Mouse (Mus musculus): ENCODE data around the gene Rftn1.
A peak's percentile ranks its signal among the peaks of the same experiment; 100 is the strongest.
"Not testable (repeated sequence)": the region's sequence is repeated elsewhere in the genome, so short reads cannot be mapped to it uniquely, and the experiment has no call there.

Rftn1 gene

DNA sequence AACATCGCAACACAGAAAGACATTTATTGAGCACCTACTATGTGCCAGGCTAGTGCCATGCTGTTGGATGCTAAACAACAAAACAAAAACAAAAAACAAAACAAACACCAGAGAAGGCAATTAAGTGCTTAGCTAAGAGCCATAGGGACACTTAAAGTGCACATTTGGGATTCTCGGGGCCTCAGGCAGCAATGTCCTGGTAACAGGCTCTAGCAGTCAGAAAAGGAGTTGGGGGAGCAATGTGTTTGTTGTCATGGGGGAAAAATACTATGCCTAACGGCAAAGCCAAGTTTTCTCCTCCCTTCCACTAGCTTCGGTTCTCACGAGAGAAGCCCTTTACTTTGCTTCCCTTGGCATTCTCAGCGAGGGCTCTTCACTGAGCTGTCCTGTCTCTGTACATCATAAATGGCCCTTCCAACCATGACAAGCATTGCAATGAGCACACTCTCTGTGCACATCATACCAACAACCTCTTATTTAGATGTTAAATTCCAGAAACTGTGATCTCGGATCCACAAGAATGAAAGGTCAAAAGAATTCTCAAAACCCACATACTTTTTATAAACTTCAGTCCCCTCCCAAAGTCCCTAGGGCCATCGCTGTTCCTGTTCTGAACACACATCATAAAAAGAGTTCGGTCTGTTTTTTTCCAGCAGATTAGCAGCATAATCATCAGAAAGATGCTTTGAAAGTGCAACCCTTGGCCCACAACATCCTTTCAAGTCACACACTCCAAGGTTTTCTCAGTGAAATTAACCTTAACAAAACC lies 63.2 kb downstream of the Rftn1 start:
- DNase-seq (ENCODE audit: low read depth): no peak

DNA sequence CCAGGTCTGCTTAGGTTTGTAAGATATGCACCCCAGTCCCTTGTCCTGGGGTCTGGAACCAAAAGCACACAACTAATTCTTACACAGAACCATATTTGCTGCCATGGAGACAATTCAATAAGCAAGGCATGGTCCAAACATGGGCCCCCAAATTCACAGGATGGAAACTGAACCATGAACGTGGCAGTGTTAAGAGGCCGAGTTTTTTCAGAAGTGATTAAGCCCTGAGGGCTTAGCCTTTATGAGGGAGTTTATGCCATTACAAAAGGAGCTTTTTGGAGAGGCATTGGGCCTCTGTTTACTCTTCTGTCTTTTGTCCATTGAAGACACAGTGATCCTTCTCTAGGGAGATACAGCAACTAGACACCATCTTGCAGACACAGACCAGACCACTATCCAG lies 63.9 kb downstream of the Rftn1 start:
- no peak for DNase-seq (ENCODE audit: low read depth)

DNA sequence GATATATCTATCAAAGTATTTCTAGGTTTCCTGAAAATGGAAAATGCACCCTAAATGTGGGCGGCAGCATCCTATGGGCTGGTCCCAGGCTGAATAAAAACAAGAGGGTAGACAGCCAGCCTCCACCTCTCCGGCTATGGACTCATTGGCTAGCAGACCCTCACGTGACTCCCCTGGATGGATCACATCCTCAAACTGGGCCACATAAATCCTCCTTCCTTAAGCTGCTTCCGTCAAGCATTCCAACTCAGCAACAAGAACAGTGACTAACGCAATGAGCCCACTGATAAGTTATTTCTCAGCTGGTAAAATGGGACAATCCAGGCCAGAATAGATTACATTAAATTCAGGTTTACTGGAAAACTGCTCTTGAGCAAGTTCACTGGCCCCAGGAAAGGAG lies 64.6 kb downstream of the Rftn1 start:
- DNase-seq (ENCODE audit: low read depth): no peak

DNA sequence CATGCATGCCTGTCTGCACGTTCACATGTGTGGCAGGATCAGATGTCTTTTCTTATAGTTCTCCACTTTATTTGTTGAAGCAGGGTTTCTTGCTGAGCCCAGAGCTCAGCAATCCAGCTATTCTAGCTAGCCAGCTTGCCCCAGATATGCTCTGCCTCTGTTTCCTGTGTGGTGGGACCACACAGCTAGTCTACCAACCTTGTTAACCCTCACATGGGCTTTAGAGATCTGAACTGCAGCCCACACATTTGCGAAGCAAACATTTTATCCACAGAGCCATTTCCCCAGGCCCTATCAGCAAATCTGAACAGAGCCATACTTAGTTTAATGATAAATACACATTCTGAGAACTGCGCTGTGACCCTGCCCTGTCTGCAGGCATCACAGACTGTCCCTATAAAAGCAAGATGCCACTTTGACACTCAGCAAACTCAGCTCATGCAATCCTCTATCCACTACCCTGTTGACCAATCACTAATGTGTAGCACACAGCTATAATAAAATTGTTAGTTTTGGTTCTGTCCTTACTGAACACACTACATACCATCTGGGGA lies 65.2 kb downstream of the Rftn1 start:
- DNase-seq (ENCODE audit: low read depth): no peak

DNA sequence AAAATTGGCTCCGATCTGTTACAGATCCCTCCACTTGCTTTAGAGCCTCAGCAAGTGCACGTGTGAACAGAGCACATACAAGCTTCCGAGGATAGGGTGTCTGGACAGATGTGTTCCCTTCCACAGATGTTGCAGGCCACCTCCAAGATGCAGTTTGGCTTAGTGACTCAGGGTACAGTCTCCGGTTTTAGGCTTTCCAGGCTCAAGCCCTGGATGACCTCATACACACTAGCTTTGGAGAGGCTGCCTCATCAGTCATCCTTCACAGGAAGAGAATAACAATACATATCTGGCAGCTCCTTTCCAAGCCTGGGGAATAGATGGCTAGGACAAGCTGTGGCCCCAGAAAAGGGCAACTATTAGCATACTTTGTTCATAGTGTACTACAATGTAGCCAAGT lies 65.8 kb downstream of the Rftn1 start:
- DNase-seq (ENCODE audit: low read depth): no peak

DNA sequence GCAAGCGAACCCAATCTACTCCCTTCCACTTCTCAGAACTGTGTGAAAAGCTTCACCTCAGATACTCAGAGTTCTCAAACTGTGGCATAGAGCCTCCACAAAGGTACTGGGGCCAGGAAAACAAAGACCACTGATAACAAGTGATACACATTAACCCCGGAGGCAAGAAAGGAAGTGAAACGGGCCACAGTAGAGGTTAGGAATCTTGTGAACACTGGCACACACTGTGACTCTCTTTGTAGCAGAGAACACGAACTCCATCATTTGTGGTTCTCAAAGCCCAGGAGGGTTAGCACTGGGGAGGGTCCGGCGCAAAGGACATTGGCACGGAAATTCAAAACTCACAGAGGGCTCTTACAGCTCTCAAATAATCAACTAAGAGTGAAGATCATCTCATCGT lies 67.9 kb downstream of the Rftn1 start:
- no peak for DNase-seq (ENCODE audit: low read depth)

DNA sequence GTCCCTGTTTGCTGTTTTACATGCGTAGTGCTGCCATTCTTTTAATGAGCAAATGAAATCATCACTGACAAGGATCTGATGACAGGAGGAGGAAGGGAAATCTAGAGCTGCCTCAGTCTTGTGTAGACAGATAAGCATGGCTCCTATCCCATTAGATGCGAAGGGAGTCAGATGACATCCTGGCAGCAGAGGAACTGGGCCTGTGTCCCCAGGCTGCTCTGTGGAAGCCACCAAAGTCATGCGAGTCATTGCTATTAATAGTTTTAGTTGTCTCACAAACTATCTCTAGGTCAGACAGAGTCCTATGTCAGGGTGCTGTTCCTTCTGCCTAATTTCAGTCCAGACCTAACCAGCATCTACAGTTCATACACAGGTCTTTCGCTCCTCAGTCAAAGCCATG lies 70.4 kb downstream of the Rftn1 start:
- DNase-seq (ENCODE audit: low read depth): no peak

DNA sequence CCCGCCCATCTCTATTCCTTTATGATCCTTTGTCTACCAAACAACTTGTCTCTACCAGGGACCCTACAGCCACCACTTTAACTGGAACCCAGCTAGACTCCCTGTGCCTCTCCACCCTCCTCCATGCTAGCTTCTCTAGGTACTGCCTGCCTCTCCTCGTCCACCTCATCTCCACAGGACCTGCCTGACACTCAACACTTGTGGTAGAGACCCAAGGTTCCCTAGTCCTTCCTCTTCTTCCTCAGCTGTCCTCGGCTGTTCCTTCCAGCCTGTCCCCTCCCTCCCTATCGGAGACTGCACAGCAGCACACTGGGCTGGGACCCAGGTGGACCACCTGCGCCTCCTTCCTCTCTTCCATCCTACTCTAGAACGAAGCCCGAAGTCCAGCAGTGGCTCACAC lies 73.0 kb downstream of the Rftn1 start:
- DNase-seq (ENCODE audit: low read depth): no peak

DNA sequence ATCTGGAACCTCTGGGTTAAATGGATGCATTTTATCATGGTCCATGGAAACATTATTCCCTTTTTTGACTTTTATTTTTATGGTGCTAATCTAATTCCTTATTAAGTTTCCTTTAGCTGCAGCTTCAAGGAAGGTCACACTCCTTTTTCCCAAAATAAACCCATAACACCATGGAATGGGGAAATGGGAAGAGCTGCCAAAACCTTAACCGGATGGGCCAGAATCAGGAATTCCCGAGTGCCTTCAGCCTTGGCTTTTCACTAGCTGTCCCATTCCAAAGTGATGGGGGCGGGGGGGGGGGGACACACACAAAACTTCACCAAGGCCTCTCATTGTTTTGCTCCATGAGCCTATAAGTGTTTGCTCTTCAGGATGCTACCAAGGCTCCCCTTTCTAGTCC lies 73.5 kb downstream of the Rftn1 start:
- DNase-seq (ENCODE audit: low read depth): no peak

DNA sequence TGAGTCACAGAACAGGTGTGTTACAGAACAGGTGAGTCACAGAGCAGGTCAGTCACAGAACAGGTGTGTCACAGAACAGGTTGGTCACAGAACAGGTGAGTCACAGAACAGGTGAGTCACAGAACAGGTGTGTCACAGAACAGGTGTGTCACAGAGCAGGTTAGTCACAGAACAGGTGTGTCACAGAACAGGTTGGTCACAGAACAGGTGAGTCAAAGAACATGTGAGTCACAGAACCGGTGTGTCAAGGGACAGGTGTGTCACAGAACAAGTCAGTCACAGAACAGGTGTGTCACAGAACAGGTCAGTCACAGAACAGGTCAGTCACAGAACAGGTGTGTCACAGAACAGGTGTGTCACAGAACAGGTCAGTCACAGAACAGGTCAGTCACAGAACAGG lies 74.1 kb downstream of the Rftn1 start:
- DNase-seq (ENCODE audit: low read depth): not testable (repeated sequence)

DNA sequence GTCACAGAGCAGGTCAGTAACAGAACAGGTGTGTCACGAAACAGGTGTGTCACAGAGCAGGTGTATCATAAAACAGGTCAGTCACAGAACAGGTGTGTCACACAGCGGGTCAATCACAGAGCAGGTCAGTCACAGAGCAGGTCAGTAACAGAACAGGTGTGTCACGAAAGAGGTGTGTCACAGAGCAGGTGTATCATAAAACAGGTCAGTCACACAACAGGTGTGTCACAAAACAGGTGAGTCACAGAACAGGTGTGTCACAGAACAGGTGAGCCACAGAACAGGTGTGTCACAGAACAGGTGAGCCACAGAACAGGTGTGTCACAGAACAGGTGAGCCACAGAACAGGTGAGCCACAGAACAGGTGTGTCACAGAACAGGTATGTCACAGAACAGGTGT lies 74.8 kb downstream of the Rftn1 start:
- DNase-seq (ENCODE audit: low read depth): not testable (repeated sequence)

DNA sequence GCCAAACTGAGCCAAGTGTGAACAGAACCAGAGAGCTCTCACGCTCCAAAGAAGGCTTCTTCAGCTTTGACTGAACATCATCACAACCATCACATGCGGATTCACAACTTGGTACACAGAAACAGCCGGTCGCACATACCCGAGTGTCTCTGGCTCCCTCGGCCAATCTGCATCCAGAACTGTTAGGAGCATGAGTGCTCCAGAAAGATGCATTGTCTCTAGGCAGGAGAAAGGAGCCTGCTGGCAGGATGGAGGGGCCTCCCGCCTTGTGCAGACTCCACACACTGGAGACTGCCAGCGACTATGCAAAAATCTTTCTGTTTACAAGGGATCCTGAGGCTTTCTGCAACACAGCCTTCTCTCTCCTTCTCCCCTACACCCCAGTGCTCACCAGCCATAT lies 75.8 kb downstream of the Rftn1 start:
- DNase-seq (ENCODE audit: low read depth): no peak

DNA sequence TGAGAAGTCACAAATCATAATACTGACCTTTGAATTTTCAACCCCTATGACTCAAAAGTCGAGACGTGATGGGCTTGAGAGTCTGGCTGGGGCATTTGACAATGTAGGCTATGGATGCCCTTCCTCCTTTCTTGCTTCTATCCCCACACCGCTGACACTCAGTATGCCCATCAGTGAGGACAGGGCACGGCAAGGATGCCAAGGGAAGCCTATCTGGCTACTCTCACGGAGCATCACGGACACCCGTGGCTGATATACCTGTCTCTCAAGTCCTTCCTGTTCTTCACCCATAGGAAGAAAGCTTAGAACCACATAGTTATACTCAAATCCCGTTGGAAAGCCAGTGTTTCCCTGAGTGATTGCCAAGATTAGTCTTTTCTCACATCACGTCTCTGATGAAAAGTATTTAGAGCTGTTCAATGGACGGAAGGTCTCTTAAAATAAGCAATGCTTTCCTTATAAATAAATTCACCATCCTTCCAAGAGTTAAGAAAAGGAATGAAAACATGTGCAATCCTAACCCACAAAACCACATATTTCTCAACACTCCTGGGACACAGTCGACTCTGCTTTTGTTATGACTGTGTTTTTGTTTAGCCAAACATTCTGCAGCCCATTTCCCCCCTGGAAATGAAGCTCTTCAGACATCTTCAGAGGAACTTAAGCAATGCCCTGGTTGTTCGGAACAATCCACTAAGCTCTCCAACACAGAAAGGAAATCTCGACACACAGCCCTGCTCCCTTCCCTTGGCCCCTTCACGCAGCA lies 79.6 kb downstream of the Rftn1 start:
- DNase-seq (ENCODE audit: low read depth): no peak

DNA sequence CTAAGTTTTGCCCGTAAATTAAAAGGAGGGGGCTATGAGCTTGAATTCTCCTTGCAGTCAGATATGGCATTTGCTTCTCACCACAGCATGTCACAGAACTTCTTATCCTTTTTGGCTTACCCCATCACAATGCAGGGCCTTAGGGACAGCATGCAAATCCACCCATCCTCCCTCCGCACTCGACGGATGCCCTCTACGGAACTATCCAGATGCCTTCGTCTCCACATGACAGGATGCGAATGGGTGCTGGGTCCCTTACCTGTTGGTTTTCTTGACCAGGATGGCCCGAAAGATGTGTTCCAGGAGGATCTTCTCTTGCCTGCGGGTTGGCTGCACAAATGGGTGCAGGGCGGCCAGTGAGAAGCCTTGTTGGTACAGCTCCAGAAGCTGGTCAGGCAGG lies 83.7 kb downstream of the Rftn1 start:
- no peak for DNase-seq (ENCODE audit: low read depth)

DNA sequence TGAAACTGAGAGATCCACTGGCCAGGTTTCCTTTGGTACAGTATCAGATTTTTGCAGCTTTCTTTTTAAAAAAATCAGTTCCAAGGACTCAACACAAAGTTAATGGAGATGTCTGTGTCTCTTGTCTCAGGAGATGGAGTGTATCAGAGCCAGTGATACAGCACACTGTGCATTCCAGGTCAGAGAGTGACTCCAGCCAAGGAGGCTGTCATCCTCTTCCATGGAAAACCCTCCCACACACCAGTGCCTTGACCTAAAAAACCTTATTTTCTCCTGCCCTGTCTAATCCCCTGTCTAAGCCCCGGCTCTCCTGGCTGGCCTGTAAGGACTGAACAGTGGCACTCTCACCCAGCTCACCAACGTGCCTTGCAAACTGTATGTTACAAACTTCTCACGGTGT lies 86.3 kb downstream of the Rftn1 start:
- no peak for DNase-seq (ENCODE audit: low read depth)

DNA sequence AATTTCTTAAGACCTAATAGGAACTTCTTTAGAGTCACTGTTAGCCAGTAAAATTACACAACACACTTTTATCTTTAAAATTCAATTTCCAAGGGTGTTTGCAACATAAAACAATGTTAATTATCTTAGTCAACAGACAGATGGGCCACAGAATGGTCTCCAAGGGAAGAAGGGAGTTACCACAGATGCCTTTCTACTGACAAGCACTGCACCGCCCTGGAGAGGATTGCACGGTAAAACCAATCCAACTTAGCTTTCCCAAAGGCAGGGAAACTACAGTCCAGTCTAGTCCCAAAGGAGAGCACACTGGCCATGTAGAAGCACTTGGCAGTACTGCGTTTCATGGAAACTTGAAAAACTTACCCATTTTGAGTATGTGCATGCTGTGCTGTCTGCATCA lies 89.1 kb downstream of the Rftn1 start:
- DNase-seq (ENCODE audit: low read depth): no peak

DNA sequence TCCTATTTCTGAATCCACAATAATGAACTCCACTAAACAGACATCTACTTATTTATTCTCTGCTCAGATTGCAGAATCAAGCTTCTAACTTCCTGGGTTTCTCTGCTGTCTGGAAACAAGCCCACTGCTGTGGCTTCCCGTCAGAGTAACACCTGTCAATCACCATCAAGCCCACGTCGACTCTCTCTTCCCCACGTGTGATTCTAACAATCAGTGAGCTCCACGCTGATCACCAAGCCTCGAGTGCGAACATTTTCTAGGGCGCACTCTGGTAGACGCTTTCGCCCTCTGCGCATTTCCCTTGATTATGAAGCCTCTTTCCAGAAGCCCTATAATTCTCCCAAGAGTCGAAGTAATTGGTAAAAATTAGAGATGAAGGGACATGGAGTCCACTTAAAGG lies 90.4 kb downstream of the Rftn1 start:
- no peak for DNase-seq (ENCODE audit: low read depth)

DNA sequence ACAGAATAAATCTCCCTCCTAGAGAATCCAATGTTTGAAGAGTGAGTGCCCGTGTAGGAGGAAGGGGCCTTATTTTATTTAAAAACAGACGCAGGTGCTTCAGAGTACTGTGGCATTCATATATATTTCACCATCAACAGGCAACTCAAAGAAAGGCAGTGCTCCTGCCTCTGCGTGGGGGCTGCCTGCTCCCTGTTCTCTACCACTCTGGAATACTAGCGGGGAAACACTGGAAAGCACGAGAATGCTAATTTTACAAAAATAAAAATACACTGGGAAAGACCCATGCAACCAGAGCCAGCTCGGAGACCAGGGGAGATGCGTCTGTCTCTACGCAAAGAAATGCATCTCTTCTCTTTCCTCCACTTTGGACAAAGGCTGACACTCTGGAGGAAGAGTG lies 91.1 kb downstream of the Rftn1 start:
- no peak for DNase-seq (ENCODE audit: low read depth)

DNA sequence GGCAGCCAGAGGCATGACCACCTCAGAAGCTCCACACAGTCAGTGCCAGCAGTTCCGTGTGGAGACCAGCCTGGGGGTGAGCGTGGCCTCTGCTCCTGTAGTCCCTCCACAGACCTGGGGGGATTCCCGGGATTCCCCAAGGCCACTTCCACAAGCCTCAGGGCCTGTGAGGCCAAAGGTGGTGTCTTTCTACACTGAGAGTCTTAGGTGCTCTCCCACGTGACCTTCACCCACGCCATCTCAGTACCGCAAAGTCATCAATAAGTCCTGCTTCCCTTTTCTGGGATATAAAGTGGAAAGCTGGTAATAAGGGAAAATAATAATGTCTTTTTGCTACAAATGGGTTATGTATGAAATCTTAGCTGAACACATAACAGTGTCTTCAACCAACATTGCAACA lies 92.2 kb downstream of the Rftn1 start:
- DNase-seq (ENCODE audit: low read depth): no peak

DNA sequence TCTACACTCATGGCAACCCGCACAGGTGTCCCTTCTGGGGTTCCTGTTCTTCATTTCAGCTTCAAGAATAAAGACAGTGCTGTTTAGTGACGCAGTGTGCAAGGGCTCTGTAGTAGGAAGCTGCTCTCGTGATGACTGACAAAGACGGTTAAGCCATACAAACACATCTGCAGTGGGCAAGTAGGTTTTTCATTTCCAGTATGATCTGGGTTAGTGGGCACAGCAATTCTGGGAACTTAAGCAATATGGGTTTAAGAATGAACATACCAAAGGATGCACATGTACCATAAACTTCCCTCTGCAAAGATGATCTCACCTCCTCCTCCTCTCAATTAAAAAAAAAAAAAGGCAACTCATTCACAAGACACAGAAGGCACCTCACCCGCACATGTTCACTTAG lies 92.6 kb downstream of the Rftn1 start:
- DNase-seq (ENCODE audit: low read depth): peak; percentile 29

DNA sequence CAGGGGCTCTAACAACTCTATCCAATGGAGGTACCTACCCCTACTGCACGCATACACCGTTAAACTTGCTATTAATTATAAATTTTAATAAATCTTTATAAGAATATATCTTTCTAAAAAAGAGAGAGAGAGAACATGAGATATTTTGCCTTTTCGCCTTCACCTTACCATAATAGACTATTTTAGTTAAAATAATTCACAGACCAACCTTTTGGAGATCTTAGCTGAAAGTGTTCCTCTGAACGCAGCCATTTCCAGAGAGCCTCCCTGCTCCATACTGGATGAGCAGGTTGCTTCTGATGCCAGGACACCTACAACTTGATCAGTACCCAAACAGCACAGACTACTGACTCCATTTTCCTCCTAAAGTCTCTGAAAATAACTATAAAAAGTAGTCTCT lies 94.2 kb downstream of the Rftn1 start:
- DNase-seq (ENCODE audit: low read depth): no peak

DNA sequence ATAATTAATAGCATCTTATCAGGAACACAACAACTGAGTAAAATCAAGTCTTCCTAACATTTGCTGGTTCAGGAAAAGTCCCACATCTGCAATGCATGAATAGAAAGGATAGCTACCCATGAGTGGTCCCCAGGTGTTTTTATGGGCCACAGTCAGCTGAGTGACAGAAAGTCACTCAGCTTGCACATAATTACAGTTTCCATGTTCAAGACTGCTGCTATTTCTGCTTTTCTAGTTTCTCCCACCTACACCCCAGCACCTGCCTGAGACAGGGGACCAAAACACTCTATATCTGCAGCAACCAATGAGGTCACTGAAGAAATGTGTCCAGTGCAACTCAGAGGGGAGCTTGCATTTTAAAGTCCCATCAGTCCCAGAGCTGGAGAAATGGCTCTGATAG lies 95.9 kb downstream of the Rftn1 start:
- no peak for DNase-seq (ENCODE audit: low read depth)

DNA sequence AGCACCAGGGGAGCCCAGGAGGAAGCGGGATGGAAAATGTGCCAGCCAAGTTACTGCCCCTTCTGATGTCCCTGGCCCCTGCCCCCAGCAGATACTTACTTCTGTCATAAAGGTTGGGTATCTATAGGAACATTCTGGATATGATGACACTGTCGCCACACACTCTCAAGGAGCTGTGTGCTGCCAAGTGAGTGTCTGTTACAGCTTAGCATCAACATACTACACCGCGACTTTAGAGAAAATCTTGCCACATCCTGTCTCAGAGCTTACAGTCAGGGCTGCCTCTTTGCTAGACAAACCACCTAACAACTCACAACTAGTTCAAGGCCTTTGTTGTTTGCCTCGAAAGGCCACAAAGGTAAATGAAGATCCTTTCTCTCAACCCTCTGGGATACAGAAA lies 96.4 kb downstream of the Rftn1 start:
- DNase-seq (ENCODE audit: low read depth): peak; percentile 83

DNA sequence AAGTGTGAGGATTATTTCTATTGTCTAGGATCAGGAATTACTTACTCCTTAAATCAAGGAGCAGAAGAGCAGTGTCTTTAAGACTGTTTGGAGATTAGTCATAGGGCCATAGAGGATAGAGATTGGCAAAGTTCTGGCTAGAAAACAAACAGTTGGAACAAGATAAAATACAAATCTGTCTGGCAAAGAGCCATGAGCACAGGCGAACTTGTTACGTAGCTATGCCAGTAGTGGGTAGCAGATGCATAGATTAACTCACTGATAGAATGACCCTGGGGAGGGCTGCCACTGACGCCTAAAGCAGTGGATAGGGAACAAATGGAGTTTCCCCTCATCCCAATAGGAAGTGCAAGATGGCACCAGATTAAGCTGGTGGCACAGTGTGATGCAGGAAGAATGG lies 97.1 kb downstream of the Rftn1 start:
- no peak for DNase-seq (ENCODE audit: low read depth)
